Mouse (Mus musculus) adipose tissue, adult 10 weeks (tissue): ENCODE measurements around the gene Arel1. TPM values are rescaled to one million over a fixed set of nuclear protein-coding genes. Genes with fewer than 3 reads are reported as not detected.

Source experiments
- polyA plus RNA-seq: library from polyadenylated mRNA; stranded (reverse); fragments of 350-450 nt; fragmentation: Illumina TruSeq; extraction: RNeasy Lipid Tissue Mini Kit (QIAGEN cat#74804); gene quantifications from one replicate; pipeline ENCODE4 v1.2.3, GENCODE M21; 2014; ENCODE audit warnings: low read depth, low replicate concordance

The Arel1 gene
- 30.7 TPM for polyA plus RNA-seq

DNA sequence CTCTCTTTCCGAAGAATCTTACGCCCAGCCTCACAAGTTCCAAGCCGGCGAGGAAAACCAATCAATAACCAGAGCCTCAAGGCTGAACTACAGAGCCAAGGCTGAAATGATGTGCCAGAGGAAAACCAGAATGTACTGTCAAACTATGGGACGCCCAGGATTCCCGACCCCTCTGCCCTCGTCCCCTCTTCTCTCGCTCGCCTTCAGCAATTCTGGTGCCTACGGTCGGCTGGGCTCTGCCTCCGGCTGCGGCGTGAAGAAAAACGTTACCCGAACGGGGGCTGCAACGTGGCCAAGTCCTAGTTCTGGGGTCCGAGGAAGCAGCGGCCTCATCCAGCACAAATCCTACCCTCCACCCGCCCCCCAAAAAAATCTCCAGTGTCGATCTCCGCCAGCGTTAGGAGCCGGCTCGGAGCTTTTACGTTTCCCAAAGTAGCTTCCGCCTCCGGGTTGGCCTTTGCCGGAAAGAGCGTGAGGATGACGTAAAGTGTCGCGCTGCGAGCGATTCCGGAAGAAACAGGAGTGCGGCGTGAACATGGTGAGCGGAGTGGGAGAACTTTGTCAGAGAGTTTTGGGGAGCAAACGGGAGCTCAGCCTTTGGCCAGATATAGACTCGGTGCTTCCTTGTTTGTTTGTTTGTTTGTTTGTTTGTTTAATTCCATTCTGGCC, at the start of gene Arel1, which contains the start of gene Fcf1:
Arel1 (minus strand) TSS at position 473 of the 669 bp plus-strand sequence.
Fcf1 (plus strand) TSS at position 470 of the 669 bp plus-strand sequence.

DNA sequence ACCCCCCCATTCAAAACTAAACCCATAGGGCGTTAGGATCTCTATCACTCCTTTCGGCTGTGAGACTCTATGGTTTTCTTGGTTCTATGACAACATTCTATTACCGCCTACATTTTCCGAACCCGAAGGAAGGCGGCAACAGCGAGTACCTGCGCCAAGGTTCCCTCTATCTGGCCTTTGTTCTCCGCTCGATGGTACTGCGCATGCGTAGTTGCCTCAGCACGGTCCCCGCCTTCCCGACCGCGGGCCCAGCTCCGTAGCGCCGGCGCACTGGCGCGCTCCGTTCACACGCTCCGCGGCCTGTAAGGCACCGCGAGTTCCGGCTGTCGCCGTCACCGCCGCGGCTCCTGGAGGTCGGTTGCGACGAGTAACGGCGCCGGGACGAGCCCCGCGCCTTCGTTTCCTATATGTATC, 25.4 kb upstream of the Arel1 start, which contains the start of gene Ylpm1:
Ylpm1 (plus strand) TSS at position 239 of the 414 bp plus-strand sequence.

DNA sequence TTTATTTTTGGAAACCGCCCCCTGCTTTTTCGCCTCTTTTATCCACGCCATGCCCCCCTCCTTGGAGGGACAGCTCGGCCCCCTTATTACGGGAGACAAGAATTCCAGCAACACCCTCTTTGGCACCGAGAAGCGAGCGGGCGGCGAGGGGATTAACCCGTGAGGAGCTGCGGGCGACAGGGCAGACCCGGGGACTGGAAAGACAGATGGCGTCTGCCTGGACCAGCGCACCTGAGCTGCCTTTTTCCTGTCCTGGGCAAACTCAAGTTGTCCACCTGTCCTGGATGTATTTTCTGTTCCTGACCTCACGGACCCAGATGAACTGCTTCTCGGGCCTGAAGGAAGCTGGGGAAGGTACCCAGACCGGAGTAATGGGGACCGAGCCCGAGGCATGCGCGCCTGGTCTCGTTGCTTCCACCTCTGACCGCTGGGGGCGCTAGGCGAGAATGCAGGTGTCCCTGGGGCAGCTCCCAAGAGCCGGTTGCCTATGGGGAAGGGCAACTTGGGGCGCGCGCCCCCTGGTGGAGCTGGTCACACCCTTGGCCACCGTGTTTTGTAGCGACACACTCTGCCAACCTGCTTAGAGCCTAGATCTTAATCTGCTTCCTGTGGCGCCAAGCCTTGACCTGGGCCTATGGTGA, 94.1 kb downstream of the Arel1 start, which contains the start of gene Ltbp2:
Ltbp2 (minus strand) TSS at position 52 of the 641 bp plus-strand sequence.

Other genes starting within 250 kb of the Arel1 start
- 858 TPM for gene Npc2, start 197.7 kb downstream of the Arel1 start, polyA plus RNA-seq
- 108 TPM for gene Isca2, start 197.6 kb downstream of the Arel1 start, polyA plus RNA-seq
- 23.3 TPM for gene Ltbp2, start 94.4 kb downstream of the Arel1 start, polyA plus RNA-seq
- 70.6 TPM for gene Fcf1, start within 50 bp of the Arel1 start, polyA plus RNA-seq
- gene Ylpm1, start 25.4 kb upstream of the Arel1 start, polyA plus RNA-seq: 35.7 TPM
- 5.4 TPM for gene Prox2, start 139.9 kb upstream of the Arel1 start, polyA plus RNA-seq
- gene Dlst, start 139.9 kb upstream of the Arel1 start, polyA plus RNA-seq: 122 TPM
- gene Rps6kl1, start 180.4 kb upstream of the Arel1 start, polyA plus RNA-seq: 0.73 TPM
- gene Pgf, start 206.9 kb upstream of the Arel1 start, polyA plus RNA-seq: 45.3 TPM
- gene Eif2b2, start 248.6 kb upstream of the Arel1 start, polyA plus RNA-seq: 69.9 TPM